Mouse (Mus musculus) megakaryocyte, embryonic 14.5 days (primary cell): ENCODE measurements at regions not wholly inside any gene's neighbourhood (a gene's known extent, or its start where the extent isn't known, plus 50 kb on each side); places are given as distances from the start of the nearest gene placed in this dataset.

Experiments used
- FLI1 ChIP-seq: IDR thresholded peaks from 2 replicates; pipeline ENCODE4 v1.6.1; 2012; ENCODE audit warnings: low read length, inconsistent platforms, mixed read lengths
- GATA1 ChIP-seq: IDR thresholded peaks from 3 replicates; pipeline ENCODE4 v1.6.1; 2012; ENCODE audit warnings: mixed read lengths, low read length, inconsistent platforms, borderline replicate concordance

- no peak for TF ChIP-seq FLI1
- no peak for TF ChIP-seq GATA1
Measured at GRCm38 (mm10) chr3:21843292-21843852, 233.1 kb upstream of the Tbl1xr1 start.
